ENCODE assay signal across 23 mouse cellular contexts in the genomic region with DNA sequence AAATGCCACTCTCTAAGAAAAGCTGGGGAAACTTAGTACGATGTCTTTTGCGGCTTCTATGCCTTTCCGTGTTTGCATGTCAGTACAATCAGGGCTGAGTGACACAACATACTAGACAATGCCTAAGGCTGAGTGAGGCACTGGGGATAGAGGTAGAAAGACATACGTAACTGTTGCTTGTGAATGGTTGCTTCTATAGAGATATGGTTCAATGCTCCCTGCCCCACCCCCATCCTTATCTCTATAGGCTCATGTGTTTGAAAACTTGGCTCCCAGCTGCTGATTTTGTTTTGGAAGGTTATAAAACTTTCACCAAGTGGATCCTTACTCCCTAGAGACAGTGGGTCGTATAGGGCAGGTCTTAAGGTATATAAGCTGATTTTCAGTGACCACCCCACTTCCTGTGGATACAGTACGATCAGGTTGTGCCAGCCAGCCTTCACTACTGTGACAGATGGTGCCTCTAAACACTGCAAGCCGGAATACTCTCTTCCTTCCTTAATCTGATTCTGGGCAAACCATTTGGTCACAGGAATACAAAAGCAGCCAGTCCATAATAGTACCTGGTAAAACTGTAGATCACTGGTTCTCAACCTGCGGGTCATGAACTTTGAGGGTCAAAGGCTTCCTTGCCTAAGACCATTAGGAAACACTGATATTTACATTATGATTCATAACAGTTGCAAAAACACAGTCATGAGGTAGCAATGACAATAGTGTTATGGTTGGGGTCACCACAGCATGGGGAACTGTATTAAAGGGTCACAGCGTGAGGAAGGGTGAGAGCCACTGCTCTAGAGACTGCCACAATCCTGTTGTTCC.
DNase-seq lines count a peak whose midpoint lies in the region; ATAC-seq and TF ChIP-seq lines count a peak whose summit lies in the region.
"Had no signal": no experiment of that assay in that cellular context is flagged by ENCODE, and none has a peak within 500 bp of the region (broad histone marks: within the 10 kb centered on the region; RNA-seq: fewer than 3 reads in every experiment).

No protein-coding gene starts in this region.

- no peak overlapping the region for H3K4me3 ChIP-seq in lung, embryonic 16.5 days (ENCODE audit: low read length)
- no peak overlapping the region for H3K4me3 ChIP-seq in lung, adult 2 months (replicated peaks; ENCODE audit: extremely low read depth, low read depth, low read length)
- H3K4me3 ChIP-seq in liver, embryonic 14.5 days (ENCODE audit: insufficient read depth in 1 of 2, low read depth in 2 of 2, low read length in 2 of 2): no peak overlapping the region
- H3K4me3 ChIP-seq: forebrain, embryonic 13.5 days; heart, adult 2 months; heart, embryonic 13.5 days; hindbrain, embryonic 13.5 days; layer of hippocampus, adult 2 months; midbrain, embryonic 13.5 days had no signal

- H3K27ac ChIP-seq in lung, embryonic 16.5 days (ENCODE audit: low read length): no peak overlapping the region
- H3K27ac ChIP-seq in liver, embryonic 14.5 days: no peak overlapping the region
- H3K27ac ChIP-seq: forebrain, embryonic 13.5 days; heart, adult 2 months; heart, embryonic 13.5 days; hindbrain, embryonic 13.5 days; layer of hippocampus, adult 2 months; midbrain, embryonic 13.5 days; stomach, postnatal 0 days had no signal

- H3K9me3 ChIP-seq in lung, embryonic 16.5 days (ENCODE audit: control insufficient read depth, low read length): 0 out of 2 replicates have a peak, but pooled peaks cover 1% of the 10 kb centered on the region
- no peaks in the 10 kb centered on the region for H3K9me3 ChIP-seq in liver, embryonic 14.5 days (ENCODE audit: control insufficient read depth, low read length)
- H3K9me3 ChIP-seq: forebrain, embryonic 13.5 days; heart, embryonic 13.5 days; hindbrain, embryonic 13.5 days; midbrain, embryonic 13.5 days had no signal

- H3K36me3 ChIP-seq in lung, embryonic 16.5 days (ENCODE audit: control insufficient read depth, insufficient read depth, low read length): peaks cover 49% of the 10 kb centered on the region
- peaks cover 2% of the 10 kb centered on the region for H3K36me3 ChIP-seq in liver, embryonic 14.5 days (replicated peaks; ENCODE audit: control insufficient read depth, insufficient read depth, low read depth)
- H3K36me3 ChIP-seq: midbrain, embryonic 13.5 days had no signal

- no peak for TF ChIP-seq CTCF in lung, adult 2 months (IDR thresholded peaks at IDR 0.05; ENCODE audit: insufficient read depth, low read length)
- no peak for TF ChIP-seq CTCF in liver, embryonic 14.5 days (IDR thresholded peaks at IDR 0.05; ENCODE audit: low read depth)

- no peak overlapping the region for H3K9ac ChIP-seq in lung, embryonic 16.5 days (ENCODE audit: low read length)
- no peak overlapping the region for H3K9ac ChIP-seq in liver, embryonic 14.5 days (replicated peaks)
- H3K9ac ChIP-seq: forebrain, embryonic 13.5 days; heart, embryonic 13.5 days; hindbrain, embryonic 13.5 days; lung, embryonic 14.5 days; midbrain, embryonic 13.5 days had no signal

- ATAC-seq in lung, embryonic 16.5 days (ENCODE audit: low read depth): peak; percentile 10; the same call in 1 of the 2 replicates
- ATAC-seq in hematopoietic stem cell, adult 5-6 weeks (replicated peaks in 1 of 2; ENCODE audit: insufficient read depth in 1 of 2, low FRiP score in 2 of 2, low TSS enrichment in 1 of 2, low read depth in 1 of 2, poor library complexity in 2 of 2, severe bottlenecking in 2 of 2): peak; percentile 49 to 57; a peak in 3 of 4 replicates
- peak; percentile 79 for ATAC-seq in liver, embryonic 14.5 days (ENCODE audit: insufficient read depth)
- ATAC-seq: forebrain, embryonic 13.5 days; midbrain, embryonic 13.5 days had no signal

- H3K4me2 ChIP-seq in lung, embryonic 16.5 days (ENCODE audit: low read depth, low read length): no peak overlapping the region
- no peak overlapping the region for H3K4me2 ChIP-seq in liver, embryonic 14.5 days (ENCODE audit: low read depth)
- H3K4me2 ChIP-seq: forebrain, embryonic 13.5 days; heart, embryonic 13.5 days; hindbrain, embryonic 13.5 days; lung, embryonic 14.5 days; midbrain, embryonic 13.5 days had no signal

- 79% methylated on average over 9 of the region's 9 CpGs for WGBS in lung, embryonic 16.5 days
- 69% methylated on average over 9 of the region's 9 CpGs for WGBS in lung, adult 2 months
- 39% methylated on average over 9 of the region's 9 CpGs for WGBS in liver, embryonic 14.5 days (ENCODE audit: insufficient replicate concordance)

- peak; percentile 14; the same call in 1 of the 2 replicates for TF ChIP-seq EP300 in liver, embryonic 14.5 days (IDR thresholded peaks at IDR 0.05; ENCODE audit: low read depth)

- TF ChIP-seq POLR2A in lung, adult 2 months (IDR thresholded peaks at IDR 0.05; ENCODE audit: borderline replicate concordance, extremely low read depth, low read depth, low read length): no peak

- DNase-seq in lung, adult 2 months: no peak
- DNase-seq in liver, embryonic 14.5 days (ENCODE audit: low read depth in 3 of 3, low spot score in 3 of 3): peak; percentile 14 to 60 (median 29)
- DNase-seq in layer of hippocampus, adult 18-20 months (ENCODE audit: low spot score in 2 of 2): no peak
- no peak for DNase-seq in urinary bladder, adult 2 months (ENCODE audit: low spot score)
- no peak for DNase-seq in ovary, postnatal 10 days (ENCODE audit: low spot score)
- DNase-seq: adrenal gland, postnatal 25 days; cerebellum, adult 18-20 months; cerebellum, postnatal 36 days; gastrocnemius, postnatal 10 days; heart, adult 2 months; kidney, adult 2 months; kidney, postnatal 14 days; layer of hippocampus, postnatal 36 days; lung, embryonic 14.5 days; right cerebral cortex, postnatal 14 days had no signal

- no peaks in the 10 kb centered on the region for H3K27me3 ChIP-seq in lung, embryonic 16.5 days (ENCODE audit: control insufficient read depth, insufficient read depth, low read depth, low read length)
- no peaks in the 10 kb centered on the region for H3K27me3 ChIP-seq in liver, embryonic 14.5 days (ENCODE audit: control insufficient read depth, insufficient read depth, low read length)
- H3K27me3 ChIP-seq: forebrain, embryonic 13.5 days; heart, embryonic 13.5 days; hindbrain, embryonic 13.5 days; midbrain, embryonic 13.5 days had no signal

- H3K4me1 ChIP-seq in lung, embryonic 16.5 days (replicated peaks; ENCODE audit: control insufficient read depth, insufficient read depth, low read length): no peaks in the 10 kb centered on the region; the same call in 1 of the 2 replicates
- H3K4me1 ChIP-seq in lung, adult 2 months (ENCODE audit: control insufficient read depth, insufficient read depth, low read length): peaks cover 11% of the 10 kb centered on the region
- peaks cover 4 to 13% of the 10 kb centered on the region in 2 experiments; a peak in 2 of 4 replicates for H3K4me1 ChIP-seq in liver, embryonic 14.5 days (replicated peaks; ENCODE audit: control insufficient read depth in 2 of 2, insufficient read depth in 2 of 2, low read length in 1 of 2)
- H3K4me1 ChIP-seq: forebrain, embryonic 13.5 days; hindbrain, embryonic 13.5 days; midbrain, embryonic 13.5 days had no signal

Comparison
In these comparisons a context has a peak if more than half of its experiments do, and no peak if none do; other contexts are left out.
1. ATAC-seq: peak in every context shown above with its lines; median percentile 79 in liver, embryonic 14.5 days; 53 in hematopoietic stem cell, adult 5-6 weeks; 10 in lung, embryonic 16.5 days.
2. DNase-seq: peak in liver, embryonic 14.5 days (3 of 3); none in lung, adult 2 months (single experiment), layer of hippocampus, adult 18-20 months (0 of 2), urinary bladder, adult 2 months (single experiment) and ovary, postnatal 10 days (single experiment).